In the genomic region with DNA sequence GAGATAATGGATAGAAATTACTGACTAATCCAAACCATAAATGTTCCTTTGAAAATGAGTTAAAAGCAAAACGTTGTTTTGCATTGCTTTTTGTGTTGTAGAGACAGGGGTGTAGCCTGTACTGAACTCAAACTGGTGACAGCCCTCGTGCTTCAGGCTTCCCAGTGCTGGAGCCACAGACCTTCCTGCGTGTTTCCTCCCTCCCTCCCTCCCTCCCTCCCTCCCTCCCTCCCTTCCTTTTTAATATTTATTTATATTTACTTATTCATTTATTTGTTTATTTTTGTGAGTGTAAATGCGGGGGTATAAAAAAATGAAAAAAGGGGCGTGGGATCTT, we compare ENCODE assay signal across 8 mouse cellular contexts. TPM values are rescaled to one million over a fixed set of nuclear protein-coding genes. Genes with fewer than 3 reads are reported as not detected.
DNase-seq lines count a peak whose midpoint lies in the region; ATAC-seq and TF ChIP-seq lines count a peak whose summit lies in the region.

No protein-coding gene starts in this region.

- WGBS in kidney, embryonic 14.5 days, result 13% methylated on average over 5 of the region's 5 CpGs
- 9% methylated on average over 5 of the region's 5 CpGs for WGBS in hindbrain, embryonic 15.5 days
- WGBS in midbrain, embryonic 14.5 days, result 12% methylated on average over 5 of the region's 5 CpGs

- peak overlapping the region; percentile 77 for H3K27ac ChIP-seq in kidney, embryonic 14.5 days (ENCODE audit: low read depth, low read length)
- H3K27ac ChIP-seq in cortical plate, adult 2 months (ENCODE audit: insufficient read depth, low read length), result no peak overlapping the region
- peak overlapping the region; percentile 90 for H3K27ac ChIP-seq in hindbrain, embryonic 15.5 days (replicated peaks)
- peak overlapping the region; percentile 86 for H3K27ac ChIP-seq in midbrain, embryonic 14.5 days (replicated peaks; ENCODE audit: low read depth, low read length)

- H3K9ac ChIP-seq in kidney, embryonic 14.5 days (ENCODE audit: low read depth, low read length), result peak overlapping the region; percentile 42; the same call in 1 of the 2 replicates
- peak overlapping the region; percentile 54 for H3K9ac ChIP-seq in hindbrain, embryonic 15.5 days
- peak overlapping the region; percentile 60 for H3K9ac ChIP-seq in midbrain, embryonic 14.5 days (replicated peaks; ENCODE audit: low read length)

- no peak for DNase-seq in kidney, adult 11 months
- DNase-seq in midbrain, embryonic 14.5 days, result no peak
- DNase-seq in thymus, postnatal 25 days, result no peak
- no peak for DNase-seq in layer of hippocampus, postnatal 14 days (ENCODE audit: low spot score in 2 of 2)
- no peak for DNase-seq in ovary, postnatal 14 days (ENCODE audit: low spot score)

- H3K4me3 ChIP-seq in kidney, embryonic 14.5 days (ENCODE audit: low read length), result peak overlapping the region; percentile 38
- peak overlapping the region; percentile 49; the same call in 1 of the 2 replicates for H3K4me3 ChIP-seq in cortical plate, adult 2 months (ENCODE audit: insufficient read depth, low read length)
- peak overlapping the region; percentile 51 for H3K4me3 ChIP-seq in hindbrain, embryonic 15.5 days
- H3K4me3 ChIP-seq in midbrain, embryonic 14.5 days (replicated peaks; ENCODE audit: low read depth, low read length), result peak overlapping the region; percentile 49

- no peak for TF ChIP-seq POLR2A in cortical plate, adult 2 months (IDR thresholded peaks at IDR 0.05; ENCODE audit: extremely low read depth, insufficient read depth, low read length)

- no peak for TF ChIP-seq CTCF in cortical plate, adult 2 months (IDR thresholded peaks at IDR 0.05; ENCODE audit: extremely low read depth, insufficient read depth, low read length)

- H3K9me3 ChIP-seq in kidney, embryonic 14.5 days (ENCODE audit: control insufficient read depth, low read length), result no peaks in the 10 kb centered on the region
- no peaks in the 10 kb centered on the region for H3K9me3 ChIP-seq in hindbrain, embryonic 15.5 days
- no peaks in the 10 kb centered on the region for H3K9me3 ChIP-seq in midbrain, embryonic 14.5 days (ENCODE audit: control insufficient read depth, low read length)

- peak overlapping the region; percentile 64 for H3K4me2 ChIP-seq in kidney, embryonic 14.5 days (replicated peaks; ENCODE audit: low read depth, low read length)
- peak overlapping the region; percentile 78 for H3K4me2 ChIP-seq in hindbrain, embryonic 15.5 days
- H3K4me2 ChIP-seq in midbrain, embryonic 14.5 days (ENCODE audit: low read length), result peak overlapping the region; percentile 63

- no peaks in the 10 kb centered on the region for H3K36me3 ChIP-seq in kidney, embryonic 14.5 days (ENCODE audit: control insufficient read depth, insufficient read depth, low read length)
- H3K36me3 ChIP-seq in hindbrain, embryonic 15.5 days, result no peaks in the 10 kb centered on the region
- H3K36me3 ChIP-seq in midbrain, embryonic 14.5 days (ENCODE audit: control insufficient read depth, insufficient read depth, low read length), result no peaks in the 10 kb centered on the region

- no peaks in the 10 kb centered on the region for H3K27me3 ChIP-seq in kidney, embryonic 14.5 days (ENCODE audit: control insufficient read depth, insufficient read depth, low read length)
- no peaks in the 10 kb centered on the region for H3K27me3 ChIP-seq in hindbrain, embryonic 15.5 days
- no peaks in the 10 kb centered on the region for H3K27me3 ChIP-seq in midbrain, embryonic 14.5 days (ENCODE audit: control insufficient read depth, insufficient read depth, low read length)

- no peaks in the 10 kb centered on the region for H3K4me1 ChIP-seq in kidney, embryonic 14.5 days (ENCODE audit: control insufficient read depth, insufficient read depth, low read length)
- no peaks in the 10 kb centered on the region for H3K4me1 ChIP-seq in cortical plate, adult 2 months (ENCODE audit: control insufficient read depth, insufficient read depth, low read length)
- H3K4me1 ChIP-seq in hindbrain, embryonic 15.5 days (replicated peaks), result peaks cover 4% of the 10 kb centered on the region; the same call in 1 of the 2 replicates
- peaks cover 4% of the 10 kb centered on the region; the same call in 1 of the 2 replicates for H3K4me1 ChIP-seq in midbrain, embryonic 14.5 days (ENCODE audit: control insufficient read depth, insufficient read depth, low read length)

- no peak for ATAC-seq in kidney, embryonic 14.5 days (ENCODE audit: low FRiP score, low TSS enrichment)
- ATAC-seq in hindbrain, embryonic 15.5 days (ENCODE audit: low FRiP score, low read depth), result peak; percentile 46; the same call in 1 of the 2 replicates
- ATAC-seq in midbrain, embryonic 14.5 days (ENCODE audit: low FRiP score, low TSS enrichment), result 0 out of 2 replicates have a peak, but pooled peaks have one; percentile 32

RNA-seq across cellular contexts. Expression of gene Hist1h2bj, which starts 8.5 kb away (rescaled TPM):
- 18.7 and 33.9 TPM in 2 replicates for polyA plus RNA-seq in kidney, embryonic 14.5 days (2014; fragmentation: Nextera tagmentation; extraction: Ambion mirVana)
- polyA plus RNA-seq in cortical plate, adult 2 months (2012; rRNA removed), result 0.64 and 0.69 TPM in 2 replicates
- polyA plus RNA-seq in hindbrain, embryonic 15.5 days (2015; fragmentation: Nextera tagmentation; extraction: Ambion mirVana), result 2.3 and 2.9 TPM in 2 replicates
- polyA plus RNA-seq in midbrain, embryonic 14.5 days (2014; fragmentation: Nextera tagmentation; extraction: Ambion mirVana), result 4.1 and 7.9 TPM in 2 replicates
- total RNA-seq in layer of hippocampus, postnatal 14 days (2021), result 10 to 100 TPM; 17.3 to 22.7 TPM

RNA-seq across cellular contexts. Expression of gene Hist1h2ag, which starts 8.7 kb away (rescaled TPM):
- 81.2 and 125 TPM in 2 replicates for polyA plus RNA-seq in kidney, embryonic 14.5 days (2014; fragmentation: Nextera tagmentation; extraction: Ambion mirVana)
- polyA plus RNA-seq in cortical plate, adult 2 months (2012; rRNA removed), result 0.63 and 1.1 TPM in 2 replicates
- polyA plus RNA-seq in hindbrain, embryonic 15.5 days (2015; fragmentation: Nextera tagmentation; extraction: Ambion mirVana), result 6.5 and 10.3 TPM in 2 replicates
- 9.4 and 11.7 TPM in 2 replicates for polyA plus RNA-seq in midbrain, embryonic 14.5 days (2014; fragmentation: Nextera tagmentation; extraction: Ambion mirVana)
- 10 to 100 TPM; 26.7 to 27.2 TPM for total RNA-seq in layer of hippocampus, postnatal 14 days (2021)

RNA-seq across cellular contexts. Expression of gene Hist1h4i, which starts 10.3 kb away (rescaled TPM):
- 33.2 and 38.0 TPM in 2 replicates for polyA plus RNA-seq in kidney, embryonic 14.5 days (2014; fragmentation: Nextera tagmentation; extraction: Ambion mirVana)
- 5.7 and 7.9 TPM in 2 replicates for polyA plus RNA-seq in cortical plate, adult 2 months (2012; rRNA removed)
- polyA plus RNA-seq in hindbrain, embryonic 15.5 days (2015; fragmentation: Nextera tagmentation; extraction: Ambion mirVana), result 8.4 and 10.7 TPM in 2 replicates
- 6.6 and 6.8 TPM in 2 replicates for polyA plus RNA-seq in midbrain, embryonic 14.5 days (2014; fragmentation: Nextera tagmentation; extraction: Ambion mirVana)
- total RNA-seq in layer of hippocampus, postnatal 14 days (2021), result 10 to 100 TPM; 42.3 to 60.3 TPM

RNA-seq across cellular contexts. Expression of gene Hist1h2bk, which starts 15.8 kb away (rescaled TPM):
- 14.1 and 26.0 TPM in 2 replicates for polyA plus RNA-seq in kidney, embryonic 14.5 days (2014; fragmentation: Nextera tagmentation; extraction: Ambion mirVana)
- 0.50 and 0.64 TPM in 2 replicates for polyA plus RNA-seq in cortical plate, adult 2 months (2012; rRNA removed)
- polyA plus RNA-seq in hindbrain, embryonic 15.5 days (2015; fragmentation: Nextera tagmentation; extraction: Ambion mirVana), result 1.2 and 1.5 TPM in 2 replicates
- 0.86 and 1.1 TPM in 2 replicates for polyA plus RNA-seq in midbrain, embryonic 14.5 days (2014; fragmentation: Nextera tagmentation; extraction: Ambion mirVana)
- 10 to 100 TPM; 22.2 to 42.1 TPM for total RNA-seq in layer of hippocampus, postnatal 14 days (2021)

RNA-seq across cellular contexts. Expression of gene Hist1h2ah, which starts 16.1 kb away (rescaled TPM):
- 8.6 and 14.9 TPM in 2 replicates for polyA plus RNA-seq in kidney, embryonic 14.5 days (2014; fragmentation: Nextera tagmentation; extraction: Ambion mirVana)
- polyA plus RNA-seq in cortical plate, adult 2 months (2012; rRNA removed), result 0.75 TPM in 1 of 2 replicates, not detected in the other
- 1.7 and 2.2 TPM in 2 replicates for polyA plus RNA-seq in hindbrain, embryonic 15.5 days (2015; fragmentation: Nextera tagmentation; extraction: Ambion mirVana)
- polyA plus RNA-seq in midbrain, embryonic 14.5 days (2014; fragmentation: Nextera tagmentation; extraction: Ambion mirVana), result not detected in 2 replicates
- total RNA-seq in layer of hippocampus, postnatal 14 days (2021), result 10 to 100 TPM; 60.0 to 62.5 TPM
